Mouse (Mus musculus) gastrocnemius, adult 2 months (tissue): ENCODE data around the gene Nub1. TPM values are rescaled to one million over a fixed set of nuclear protein-coding genes. Genes with fewer than 3 reads are reported as not detected.

Experiments
- DNase-seq: peaks from one replicate; pipeline ENCODE4 v3.0.0; 2022
- H3K27ac ChIP-seq: fragments of 200-600 bp; 2 replicates; pipeline ENCODE4 v1.8.1; 2022; ENCODE audit warnings: mild to moderate bottlenecking
- H3K4me3 ChIP-seq: fragments of 200-600 bp; 2 replicates; pipeline ENCODE4 v1.8.1; 2022; ENCODE audit warnings: mild to moderate bottlenecking, moderate library complexity
- CTCF ChIP-seq: fragments of 200-600 bp; IDR thresholded peaks from 2 replicates; pipeline ENCODE4 v1.8.1; 2022; ENCODE audit warnings: antibody characterized with exemption, mild to moderate bottlenecking, moderate library complexity
- intact Hi-C: fragments of 180-260 bp; cut with DNase I; formaldehyde crosslinking; loops from one replicate; pipeline ENCODE4 v1.15.1; 2025
- total RNA-seq, 2 experiments: library from RNA; stranded (reverse); gene quantifications; 2 replicates each; pipeline ENCODE4 v1.2.3; 2021

The Nub1 gene
- total RNA-seq, 2 experiments from 2014 or later = 28.3 to 34.3 TPM

- intact Hi-C loops = no loop called here
- DNase-seq = no peak
- no peak for TF ChIP-seq CTCF
- Histone ChIP-seq H3K4me3 (no peak overlapping the region), H3K27ac (no peak overlapping the region)
These were observed 48.6 kb downstream of the Nub1 start for GRCm38 (mm10) chr5:24733771-24734426.

DNA sequence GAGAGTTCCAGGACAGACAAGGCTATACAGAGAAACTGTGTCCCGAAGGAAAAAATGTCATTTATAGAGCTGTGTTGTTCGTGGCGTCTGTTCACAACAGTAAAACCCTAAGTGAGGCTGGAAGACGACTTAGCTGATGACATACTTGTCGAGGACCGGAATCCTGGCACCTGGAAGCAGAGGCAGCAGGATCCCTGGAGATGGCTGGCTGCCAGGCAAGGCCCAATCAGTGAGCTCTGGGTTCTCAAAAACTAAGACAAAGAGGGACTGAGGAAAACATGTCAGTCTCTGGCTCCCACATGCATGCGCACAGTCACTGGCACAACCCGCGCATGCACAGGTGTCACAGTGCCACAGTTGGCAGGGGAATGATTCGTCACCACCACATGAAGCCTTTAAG, 52.3 kb downstream of the Nub1 start:
- TF ChIP-seq CTCF = no peak

GRCm38 (mm10) chr5:24738517-24738916, 53.2 kb downstream of the Nub1 start:
- intact Hi-C loops = no loop called here
- Histone ChIP-seq H3K27ac (peak overlapping the region; percentile 71; the same call in 1 of the 2 replicates), H3K4me3 (no peak overlapping the region)
- TF ChIP-seq CTCF = no peak
- DNase-seq = no peak

More for the DNA sequence above, 52.3 kb downstream of the Nub1 start:
- H3K27ac ChIP-seq = no peak overlapping the region
- H3K4me3 ChIP-seq = no peak overlapping the region
- intact Hi-C loops = no loop called here
- DNase-seq = no peak

DNA sequence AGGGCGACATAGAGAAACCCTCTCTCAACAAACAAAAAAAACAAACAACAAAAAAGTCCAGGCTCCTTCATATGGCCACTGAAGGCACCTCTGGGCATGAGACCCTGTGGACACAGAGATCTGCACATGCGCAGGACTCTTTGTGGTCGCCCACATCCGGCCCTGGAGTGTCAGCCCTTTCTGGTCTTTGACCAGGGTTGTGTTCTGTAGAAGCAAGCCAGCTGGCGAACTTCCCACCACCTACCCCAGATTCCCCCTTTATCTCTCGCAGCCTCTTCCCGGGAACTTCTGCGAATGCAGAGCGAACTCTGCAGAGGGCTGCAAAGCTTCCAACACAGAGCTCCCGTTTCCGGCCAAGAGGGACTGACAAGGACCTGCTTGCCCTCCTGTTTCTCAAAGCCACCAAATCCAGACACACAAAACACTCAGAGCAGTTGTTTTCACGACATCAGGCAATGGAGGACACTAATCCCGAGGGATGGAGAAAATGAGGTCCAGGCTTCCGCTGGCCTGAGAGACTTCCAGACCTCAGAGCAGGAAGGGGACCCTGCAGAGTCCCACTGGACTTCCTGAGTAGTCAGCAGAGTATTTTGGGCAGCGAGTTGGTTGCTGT, 53.9 kb downstream of the Nub1 start:
- Histone ChIP-seq H3K27ac (peak overlapping the region; percentile 71), H3K4me3 (peak overlapping the region; percentile 53)
- no peak for TF ChIP-seq CTCF
- intact Hi-C loops = no loop called here
- peak; percentile 75 for DNase-seq

DNA sequence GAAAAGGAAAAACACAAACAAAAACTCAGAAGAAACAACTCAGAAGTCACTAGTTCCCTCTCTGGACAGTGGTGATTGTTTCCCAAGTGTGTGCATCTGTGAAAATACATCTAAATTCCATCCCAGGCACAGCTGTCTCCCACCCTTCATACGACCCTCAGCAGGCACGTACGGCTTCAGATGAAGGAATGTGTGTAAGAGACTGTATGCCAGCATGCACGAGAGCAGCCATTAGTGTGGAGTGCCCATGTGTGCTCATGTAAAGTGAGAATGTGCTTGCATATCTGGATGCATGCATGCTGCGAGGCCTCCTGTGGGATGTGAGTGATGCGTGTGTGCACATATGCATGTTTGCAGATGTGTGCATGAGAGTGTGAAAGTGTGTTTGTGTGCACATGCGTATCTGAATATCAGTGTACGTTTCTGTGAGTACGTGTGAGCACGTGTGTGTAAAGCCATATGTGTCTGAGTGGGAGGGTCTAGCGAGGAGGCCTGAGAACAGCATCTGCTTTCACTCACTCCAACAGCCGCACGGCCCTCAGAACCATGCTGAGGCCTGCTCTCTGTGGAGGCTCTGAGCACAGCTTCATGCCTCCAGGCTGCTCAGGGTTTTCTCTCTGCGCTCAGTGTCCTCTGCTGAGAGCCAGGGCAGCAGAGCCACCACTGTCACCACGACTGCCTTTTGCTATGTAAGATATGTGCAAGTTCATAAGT, 56.0 kb downstream of the Nub1 start:
- H3K27ac ChIP-seq = no peak overlapping the region
- no peak for DNase-seq
- TF ChIP-seq CTCF = no peak
- H3K4me3 ChIP-seq = no peak overlapping the region
- intact Hi-C loops = no loop called here

GRCm38 (mm10) chr5:24743956-24744355, 58.6 kb downstream of the Nub1 start:
- no peak for TF ChIP-seq CTCF
- Histone ChIP-seq H3K27ac (no peak overlapping the region), H3K4me3 (no peak overlapping the region)
- intact Hi-C loops = no loop called here
- DNase-seq = no peak

DNA sequence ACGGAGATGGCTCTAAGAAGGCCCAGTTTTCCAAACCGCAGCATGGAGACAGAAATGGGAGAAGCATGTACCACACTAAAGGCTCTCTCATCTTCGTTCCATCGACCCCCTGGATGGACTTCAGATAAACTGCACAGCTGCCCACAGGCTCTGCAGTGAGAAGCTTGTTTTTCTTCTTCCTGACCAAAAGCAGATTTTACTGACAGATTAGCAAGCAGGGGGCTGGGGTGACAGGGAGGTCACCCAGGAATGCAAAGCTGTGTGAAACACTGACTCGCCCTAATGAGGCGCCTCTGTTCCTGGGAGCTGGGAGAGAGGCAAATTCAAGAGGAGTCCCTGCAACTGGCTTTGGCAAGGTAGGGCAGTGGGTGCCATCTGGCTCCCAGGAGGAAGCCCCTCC, 62.2 kb downstream of the Nub1 start:
- no peak for DNase-seq
- intact Hi-C loops = no loop called here
- Histone ChIP-seq H3K27ac (peak overlapping the region; percentile 61), H3K4me3 (no peak overlapping the region)
- no peak for TF ChIP-seq CTCF

- H3K27ac ChIP-seq = peak overlapping the region; percentile 95
- TF ChIP-seq CTCF = no peak
- intact Hi-C loops = loop anchor here (1.0 to 2.0 kb wide), 2 partner anchors 64 to 73 kb away; partner anchors contain the start of gene Nub1
- H3K4me3 ChIP-seq = peak overlapping the region; percentile 81; the same call in 1 of the 2 replicates
- DNase-seq = no peak
These were observed 64.4 kb downstream of the Nub1 start for GRCm38 (mm10) chr5:24749731-24750130.

GRCm38 (mm10) chr5:24750321-24751304, 65.3 kb downstream of the Nub1 start:
- TF ChIP-seq CTCF = peak; percentile 76
- peak overlapping the region; percentile 95 for H3K27ac ChIP-seq
- peak overlapping the region; percentile 81 for H3K4me3 ChIP-seq
- peak; percentile 92 for DNase-seq
- intact Hi-C loops = loop anchor here (1.0 to 2.0 kb wide), 2 partner anchors 65 to 74 kb away; partner anchors contain the start of gene Nub1

GRCm38 (mm10) chr5:24751305-24752174, 66.2 kb downstream of the Nub1 start:
- peak; percentile 67 for DNase-seq
- intact Hi-C loops = loop anchor here (2.0 kb wide), 1 partner anchor 75 kb away; no protein-coding TSS in a partner anchor
- Histone ChIP-seq H3K27ac (peak overlapping the region; percentile 95), H3K4me3 (peak overlapping the region; percentile 81)
- no peak for TF ChIP-seq CTCF

- no peak for TF ChIP-seq CTCF
- intact Hi-C loops = no loop called here
- Histone ChIP-seq H3K27ac (peak overlapping the region; percentile 95), H3K4me3 (peak overlapping the region; percentile 81)
- no peak for DNase-seq
These were observed 66.8 kb downstream of the Nub1 start for GRCm38 (mm10) chr5:24752175-24752498.
